Mouse (Mus musculus) left cerebral cortex, adult 9 months (tissue): ENCODE data around the gene Olfr557.
A peak's percentile ranks its signal among the peaks of the same experiment; 100 is the strongest.

Experiments used
- DNase-seq, 2 experiments: peaks; one replicate each; pipeline ENCODE4 v3.0.0; 2022; ENCODE audit warnings: low spot score in 2 of 2

Gene Olfr557

GRCm38 (mm10) chr7:102695358-102696125, at the start of gene Olfr557:
Gene Olfr557 (plus strand): TSS chr7:102695910.
- DNase-seq = peak in 1 of 2 experiments; percentile 5

DNA sequence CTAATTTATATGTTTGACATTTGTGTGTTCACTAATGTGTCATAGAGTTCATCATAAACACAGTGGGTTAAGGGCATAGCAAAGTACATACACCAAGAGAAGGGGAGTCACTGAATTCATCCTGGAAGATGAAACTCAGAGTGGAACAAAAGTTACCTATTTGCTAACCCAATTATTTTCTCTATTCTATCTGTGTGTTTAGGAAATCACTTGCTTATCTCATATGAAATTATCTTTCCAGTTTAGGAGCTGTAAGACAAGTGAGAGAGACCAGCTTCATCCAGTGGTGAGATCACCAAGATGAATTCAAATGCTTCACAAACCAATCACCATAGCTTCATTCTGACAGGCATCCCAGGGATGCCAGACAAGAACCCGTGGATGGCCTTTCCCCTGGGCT, 37.2 kb upstream of the Olfr557 start, which contains the start of gene Olfr555:
TSS of gene Olfr555 (plus strand) at position 301 of the 400 bp plus-strand sequence.
- no peak for DNase-seq

DNA sequence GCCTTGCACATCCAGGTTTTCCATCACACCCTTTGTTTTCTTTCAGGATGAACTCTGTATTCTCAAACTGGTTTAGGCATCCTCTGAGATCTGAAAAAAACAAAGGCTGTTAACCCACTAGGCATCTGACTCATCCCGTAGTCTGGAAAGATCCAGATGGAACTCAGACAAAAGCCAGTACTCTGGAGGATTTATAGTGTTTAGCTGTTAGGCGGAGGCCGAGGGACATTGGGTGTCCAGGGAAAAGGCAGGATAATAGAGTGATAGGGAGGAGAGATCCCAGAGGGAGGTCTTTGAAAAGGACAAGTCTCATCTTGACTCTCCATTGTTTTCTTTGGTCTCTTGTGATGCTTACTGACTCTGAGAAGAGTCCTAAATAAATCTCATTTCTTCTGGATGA, 31.1 kb upstream of the Olfr557 start, which contains the start of gene Olfr556:
TSS of gene Olfr556 (plus strand) at position 301 of the 400 bp plus-strand sequence.
- DNase-seq = no peak

DNA sequence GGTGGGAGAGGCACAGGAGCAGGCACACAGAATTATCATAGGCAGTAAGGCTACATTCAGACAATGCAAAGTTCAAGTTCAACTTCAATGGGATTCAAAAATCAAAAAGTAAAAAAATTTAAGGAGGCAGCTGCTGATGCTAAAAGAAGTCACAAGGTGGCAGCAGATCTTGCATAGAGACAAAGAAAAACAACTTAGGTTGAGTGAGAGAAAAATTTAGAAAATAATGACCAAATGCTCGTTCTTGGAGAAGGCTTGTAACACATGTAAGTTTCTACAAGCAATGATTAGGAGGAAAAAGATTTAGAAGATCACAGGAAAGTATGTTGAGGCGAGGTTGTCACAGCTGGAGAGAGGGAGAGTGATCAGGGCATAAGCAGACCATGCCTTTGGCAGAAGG, 30.3 kb upstream of the Olfr557 start:
- peak in 1 of 2 experiments; percentile 8 for DNase-seq

GRCm38 (mm10) chr7:102676225-102676624, 19.5 kb upstream of the Olfr557 start:
- DNase-seq = no peak

DNA sequence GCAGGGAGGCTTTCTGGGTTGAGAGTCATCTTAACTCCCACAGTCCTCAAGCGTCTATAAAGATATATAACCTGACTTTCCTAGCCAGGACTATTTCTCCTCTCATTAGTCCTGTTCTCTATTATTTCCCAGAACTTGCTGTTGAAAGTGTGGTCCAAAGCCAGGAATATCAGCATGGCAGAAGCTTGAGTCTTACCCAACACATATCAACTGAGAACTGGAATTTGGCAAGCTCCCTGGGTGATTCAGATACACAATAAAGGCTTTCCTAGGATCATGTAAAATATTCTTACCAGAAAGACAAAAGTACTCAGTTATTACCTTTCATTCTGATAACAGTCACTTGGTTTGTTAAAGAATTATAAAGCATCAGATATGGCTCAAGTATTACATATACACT, 13.8 kb upstream of the Olfr557 start:
- DNase-seq = no peak

DNA sequence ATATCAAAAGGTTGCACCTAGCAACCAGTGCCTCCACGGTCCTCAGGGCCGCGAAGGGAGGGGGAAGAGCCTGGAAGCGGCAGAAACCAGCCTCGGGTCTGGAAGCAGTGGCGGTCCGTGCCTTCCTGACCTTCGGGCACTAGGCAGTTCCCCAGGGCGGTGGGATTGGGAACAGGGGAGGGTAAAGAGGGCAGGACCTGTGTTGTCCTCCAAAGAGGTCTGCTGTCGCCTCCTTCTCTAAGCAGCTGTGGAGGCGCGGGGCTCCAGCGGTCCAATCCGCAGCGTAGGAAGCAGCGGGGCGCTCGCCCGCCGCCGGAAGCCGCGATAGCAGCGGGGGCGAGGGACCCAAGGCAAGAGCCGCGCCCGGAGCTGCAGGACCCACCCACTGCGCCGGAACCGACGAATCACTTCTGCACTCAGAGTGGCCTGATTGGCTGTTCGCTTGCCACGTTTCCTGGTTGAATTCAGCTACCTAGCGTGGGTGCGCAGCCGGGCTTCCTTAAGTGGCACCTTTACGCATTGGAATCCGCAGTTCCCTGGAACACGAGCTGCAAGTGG, 8.7 kb upstream of the Olfr557 start, which contains the start of gene Trim68:
TSS of gene Trim68 (minus strand) at position 384 of the 558 bp plus-strand sequence.
- peak; percentile 81 to 92 for DNase-seq

DNA sequence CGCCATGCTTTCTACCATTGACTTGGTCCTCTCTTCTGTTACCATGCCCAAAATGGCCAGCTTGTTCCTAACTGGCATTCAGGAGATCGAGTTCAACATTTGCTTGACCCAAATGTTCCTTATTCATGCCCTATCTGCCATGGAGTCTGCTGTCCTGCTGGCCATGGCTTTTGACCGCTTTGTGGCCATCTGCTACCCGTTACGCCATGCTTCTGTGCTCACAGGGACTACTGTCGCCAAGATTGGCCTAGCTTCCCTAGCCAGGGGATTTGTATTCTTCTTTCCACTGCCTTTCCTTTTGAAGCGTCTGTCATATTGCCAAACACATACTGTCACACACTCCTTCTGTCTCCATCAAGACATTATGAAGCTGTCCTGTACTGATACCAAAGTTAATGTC, 2.8 kb downstream of the Olfr557 start:
- DNase-seq = no peak

DNA sequence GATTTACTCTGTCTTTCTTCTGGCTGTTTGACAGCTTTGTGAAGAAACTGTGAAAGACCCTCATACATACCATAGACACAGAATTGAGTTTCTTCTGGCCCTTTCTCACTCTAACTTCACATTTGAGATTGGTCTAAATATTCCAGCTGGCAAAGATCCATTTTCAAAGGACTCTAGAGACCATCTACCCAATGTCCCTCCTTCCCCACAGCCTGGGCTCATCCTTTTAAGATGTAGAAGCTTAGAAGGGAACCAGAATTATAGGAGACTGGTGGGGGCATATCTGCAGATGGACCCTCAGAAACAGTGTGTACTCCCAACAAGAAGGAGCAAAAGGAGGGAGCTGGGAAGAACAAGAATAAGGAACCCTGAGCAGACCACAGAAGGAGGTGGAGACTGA, 6.2 kb downstream of the Olfr557 start, which contains the start of gene Olfr558:
TSS of gene Olfr558 (plus strand) at position 301 of the 400 bp plus-strand sequence.
- DNase-seq = no peak

GRCm38 (mm10) chr7:102718970-102719369, 23.3 kb downstream of the Olfr557 start, which contains the start of gene Olfr33:
Gene Olfr33 (minus strand): TSS chr7:102719070.
- DNase-seq = no peak

DNA sequence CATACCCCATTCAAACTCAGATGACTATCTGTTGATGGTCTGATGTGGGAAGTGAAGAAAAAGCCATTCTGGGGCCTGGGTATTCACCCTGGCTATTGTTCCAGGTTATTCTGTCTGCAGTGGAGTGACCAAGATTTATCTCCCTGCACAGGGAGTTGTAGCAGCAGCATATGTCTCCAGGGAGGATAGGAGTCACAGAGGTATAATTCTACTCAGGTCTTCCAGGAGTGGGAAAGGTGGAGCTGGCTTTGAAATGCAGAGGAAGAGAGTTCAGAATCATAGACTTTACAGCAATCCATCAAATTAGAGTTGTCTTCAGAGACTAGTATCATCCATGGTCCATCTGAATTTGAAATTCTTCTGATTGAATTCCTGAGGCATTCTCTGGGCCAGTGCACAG, 31.7 kb downstream of the Olfr557 start, which contains the start of gene Olfr559:
TSS of gene Olfr559 (minus strand) at position 101 of the 400 bp plus-strand sequence.
- DNase-seq = no peak

GRCm38 (mm10) chr7:102733793-102734192, 38.1 kb downstream of the Olfr557 start:
- no peak for DNase-seq

DNA sequence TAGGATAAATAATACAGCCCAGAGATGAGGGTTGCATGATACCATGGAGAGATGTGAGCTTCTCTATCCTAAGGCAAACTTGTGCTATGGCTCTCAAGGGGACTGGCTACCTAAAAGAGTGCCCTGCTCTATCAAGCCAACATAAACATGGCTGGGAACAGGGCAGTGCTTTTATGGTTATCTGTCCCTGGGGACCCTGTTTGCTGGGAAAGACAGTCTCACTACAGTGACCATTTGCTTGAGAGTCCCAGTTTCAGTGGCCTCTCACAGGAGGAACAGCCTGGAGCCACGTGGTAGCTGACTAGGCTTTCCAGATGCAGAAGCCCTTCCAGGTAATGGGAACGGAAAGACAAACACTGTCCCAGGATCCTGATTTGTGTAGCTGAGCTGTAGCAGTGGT, 42.0 kb downstream of the Olfr557 start:
- no peak for DNase-seq
